Mouse (Mus musculus) lung, adult 2 months (tissue): ENCODE results near the gene Dedd.

Source experiments
- CTCF ChIP-seq: fragments of 200-500 bp; IDR thresholded peaks from 2 replicates; pipeline ENCODE4 v1.5.1; 2011; ENCODE audit warnings: mild to moderate bottlenecking, low read length, control low read depth; ENCODE audit not compliant: insufficient read depth
- POLR2A ChIP-seq: fragments of 200-500 bp; IDR thresholded peaks from 2 replicates; pipeline ENCODE4 v1.6.1; 2011; ENCODE audit warnings: low read depth, mild to moderate bottlenecking, control low read depth, low read length, borderline replicate concordance; ENCODE audit errors: extremely low read depth

DNA sequence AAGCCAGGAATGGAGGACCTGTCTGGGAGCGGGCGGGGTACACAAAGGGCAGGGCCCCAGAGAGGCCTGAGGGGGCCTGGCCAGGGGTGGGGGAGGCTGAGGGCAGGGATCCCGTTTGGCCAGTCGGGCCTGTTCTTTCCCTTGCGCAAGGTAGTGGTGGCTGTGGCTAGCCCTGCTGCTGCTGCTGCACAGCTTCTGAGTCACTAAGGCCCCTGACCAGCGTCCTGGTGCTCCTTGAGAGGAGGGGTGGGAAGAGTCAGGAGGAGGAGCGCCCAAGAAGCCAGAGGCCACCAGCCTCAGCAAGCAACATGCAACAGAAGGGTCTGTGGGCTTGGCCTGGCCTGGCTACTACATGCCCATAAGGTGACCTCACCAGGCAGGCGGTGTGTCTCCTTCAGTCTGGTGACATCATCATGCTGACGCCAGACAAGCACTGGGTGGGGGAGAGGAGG, 46.7 kb downstream of the Dedd start:
- TF ChIP-seq POLR2A (no peak), CTCF (no peak)
